Mouse (Mus musculus) liver, adult (tissue): ENCODE data around the gene Gucy2d.

Experiments used
- GATA4 ChIP-seq: IDR thresholded peaks from 2 replicates; pipeline ENCODE4 v1.6.1; 2014; ENCODE audit warnings: mild to moderate bottlenecking, low read length; ENCODE audit not compliant: insufficient replicate concordance

Gucy2d gene

GRCm38 (mm10) chr7:98510961-98511958 is 71.0 kb downstream of the Gucy2d start:
- no peak for TF ChIP-seq GATA4

DNA sequence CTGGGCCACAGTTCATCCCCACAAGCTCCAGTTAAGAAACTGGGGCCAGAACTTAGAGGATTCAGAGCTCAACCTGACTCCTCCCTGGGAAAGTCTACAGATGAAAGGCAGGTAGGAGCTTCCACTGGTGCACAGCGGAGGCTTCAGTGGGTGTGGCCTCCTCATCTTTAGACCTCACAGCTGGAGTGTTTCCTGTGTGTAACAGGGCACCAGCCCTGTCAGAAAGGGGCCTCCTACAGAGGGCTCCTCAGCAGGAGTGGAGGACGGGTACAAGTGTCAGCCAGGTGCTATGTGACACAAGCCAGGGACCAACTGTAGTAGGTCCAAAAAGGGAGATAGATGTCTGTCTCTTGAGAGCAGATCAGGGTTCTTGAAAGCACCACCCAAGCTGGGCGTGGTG is 73.0 kb downstream of the Gucy2d start:
- TF ChIP-seq GATA4, result no peak

DNA sequence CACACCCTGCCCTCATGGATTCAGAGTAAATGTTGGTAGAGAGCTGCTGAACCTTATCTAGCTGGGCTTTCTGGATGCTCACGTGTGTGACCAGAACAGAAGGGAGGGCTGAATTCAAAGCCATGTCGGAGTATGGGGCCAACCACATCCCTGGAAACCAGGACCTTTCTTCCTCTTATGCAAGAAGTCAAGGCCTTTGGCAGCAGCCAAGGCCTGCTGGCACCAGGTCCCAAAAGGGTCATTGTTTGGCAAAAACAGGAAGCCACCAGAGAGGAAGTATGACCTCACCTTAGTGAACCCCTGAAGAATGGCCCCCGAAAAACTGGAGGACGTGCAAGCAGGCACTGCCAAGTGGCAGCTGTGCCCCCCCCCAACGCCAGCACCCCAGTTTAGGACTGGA is 82.4 kb downstream of the Gucy2d start:
- peak; percentile 83; the same call in 1 of the 2 replicates for TF ChIP-seq GATA4

GRCm38 (mm10) chr7:98523070-98523812 is 83.0 kb downstream of the Gucy2d start:
- no peak for TF ChIP-seq GATA4

- TF ChIP-seq GATA4, result no peak
These were observed 83.7 kb downstream of the Gucy2d start for GRCm38 (mm10) chr7:98523813-98524361.

- TF ChIP-seq GATA4, result no peak; the same call in 1 of the 2 replicates
These were observed 84.2 kb downstream of the Gucy2d start for GRCm38 (mm10) chr7:98524401-98524800.

DNA sequence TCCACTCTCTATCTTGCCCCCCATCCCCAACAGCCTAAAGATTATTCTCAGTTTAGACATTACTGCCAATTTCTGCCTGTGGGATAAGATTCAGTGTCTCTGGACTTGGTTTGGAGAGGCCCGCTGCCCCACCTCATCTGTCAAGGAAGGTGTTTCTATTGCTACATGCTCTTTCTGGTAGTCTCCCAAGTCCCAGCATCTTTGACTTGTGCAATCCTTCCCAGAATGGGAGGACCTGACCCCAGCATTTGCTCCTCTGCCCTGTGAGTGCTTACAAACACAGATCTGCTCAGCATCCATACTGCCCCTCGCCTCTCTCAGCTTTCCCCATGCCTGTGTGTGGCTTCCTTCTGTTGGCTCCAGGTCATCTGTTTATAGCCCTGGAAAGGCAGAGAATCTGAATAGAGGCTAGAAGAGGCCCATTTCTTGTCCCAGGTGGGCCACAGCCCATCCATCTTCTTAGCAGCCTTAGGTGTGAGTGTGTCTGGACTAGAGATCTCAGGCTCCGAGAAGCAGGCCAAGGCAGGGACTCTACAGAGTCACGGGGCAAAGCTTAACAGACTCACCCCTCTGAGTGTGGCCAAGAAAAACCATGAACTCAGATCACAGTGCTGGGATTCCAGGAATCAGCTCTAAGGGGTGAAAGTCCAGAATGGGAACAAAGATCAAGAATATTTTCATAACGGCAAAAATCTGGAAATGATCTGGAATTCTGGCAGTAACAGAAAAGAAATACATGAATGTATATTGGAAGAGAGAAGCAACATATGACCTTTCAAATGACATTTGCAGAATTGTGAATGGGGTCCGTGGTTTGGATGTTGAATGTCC is 84.9 kb downstream of the Gucy2d start:
- no peak for TF ChIP-seq GATA4
